Mouse (Mus musculus) MEL (cell line): ENCODE measurements around the gene Scgb1b27. TPM values are rescaled to one million over a fixed set of nuclear protein-coding genes. Genes with fewer than 3 reads are reported as not detected.
"Not testable (repeated sequence)": the region's sequence is repeated elsewhere in the genome, so short reads cannot be mapped to it uniquely, and the experiment has no call there.

Source experiments
- DNase-seq: peaks from one replicate; pipeline ENCODE4 v3.0.0; 2011; ENCODE audit warnings: low read depth, low spot score
- H3K27ac ChIP-seq: 2 replicates; pipeline ENCODE4 v1.5.1; 2012; ENCODE audit warnings: low read depth, mild to moderate bottlenecking, control low read depth, low read length, moderate library complexity; ENCODE audit not compliant: control insufficient read depth
- H3K27me3 ChIP-seq, 2 experiments: fragments of 150-350 bp in 1 of 2; sonication (generic) in 1 of 2; 2 replicates each; pipeline ENCODE4 v1.6.1; 2012; ENCODE audit warnings: low read length in 2 of 2, mild to moderate bottlenecking in 2 of 2, improper control_type of control experiment in 1 of 2, moderate library complexity in 1 of 2; ENCODE audit not compliant: insufficient read depth in 2 of 2, control insufficient read depth in 1 of 2
- H3K36me3 ChIP-seq, 2 experiments: 2 replicates each; pipeline ENCODE4 v1.6.1; 2012 to 2014; ENCODE audit warnings: low read length in 2 of 2, improper control_type of control experiment in 1 of 2, inconsistent platforms in 1 of 2, mild to moderate bottlenecking in 1 of 2; ENCODE audit not compliant: insufficient read depth in 2 of 2, control insufficient read depth in 1 of 2
- H3K4me1 ChIP-seq, 2 experiments: fragments of 150-350 bp in 1 of 2; sonication (generic) in 1 of 2; 2 replicates each; pipeline ENCODE4 v1.6.1; 2012; ENCODE audit warnings: low read length in 2 of 2, improper control_type of control experiment in 1 of 2, mild to moderate bottlenecking in 1 of 2; ENCODE audit not compliant: insufficient read depth in 2 of 2, control insufficient read depth in 1 of 2
- H3K4me3 ChIP-seq, 2 experiments: fragments of 150-350 bp in 1 of 2; sonication (generic) in 1 of 2; 2 replicates each; pipeline ENCODE4 v1.5.1; 2012; ENCODE audit warnings: low read depth in 2 of 2, low read length in 2 of 2, mild to moderate bottlenecking in 2 of 2, moderate library complexity in 2 of 2, control low read depth in 1 of 2, improper control_type of control experiment in 1 of 2; ENCODE audit not compliant: control insufficient read depth in 1 of 2, insufficient read depth in 1 of 2
- H3K79me2 ChIP-seq: 2 replicates; pipeline ENCODE4 v1.6.1; 2012; ENCODE audit warnings: mild to moderate bottlenecking, low read length, moderate library complexity; ENCODE audit not compliant: control insufficient read depth, poor library complexity, insufficient read depth
- H3K9ac ChIP-seq: 2 replicates; pipeline ENCODE4 v1.6.1; 2012; ENCODE audit warnings: low read depth, mild to moderate bottlenecking, control low read depth, low read length, moderate library complexity; ENCODE audit not compliant: control insufficient read depth, poor library complexity, severe bottlenecking
- H3K9me3 ChIP-seq: fragments of 150-350 bp; sonication (generic); replicated peaks from 2 replicates; pipeline ENCODE4 v1.6.1; 2012; ENCODE audit warnings: mild to moderate bottlenecking, low read length, improper control_type of control experiment, moderate library complexity; ENCODE audit not compliant: insufficient read depth
- BHLHE40 ChIP-seq: IDR thresholded peaks from 2 replicates; pipeline ENCODE4 v1.6.1; 2012; ENCODE audit warnings: low read depth, mild to moderate bottlenecking, inconsistent platforms, low read length, improper control_type of control experiment, borderline replicate concordance
- CHD1 ChIP-seq: IDR thresholded peaks from 2 replicates; pipeline ENCODE4 v1.6.1; 2012; ENCODE audit warnings: low read depth, mild to moderate bottlenecking, inconsistent platforms, low read length, improper control_type of control experiment
- CHD2 ChIP-seq: IDR thresholded peaks from 2 replicates; pipeline ENCODE4 v1.6.1; 2011; ENCODE audit warnings: low read length, improper control_type of control experiment
- E2F4 ChIP-seq: IDR thresholded peaks from 2 replicates; pipeline ENCODE4 v1.6.1; 2011; ENCODE audit warnings: low read depth, low read length, improper control_type of control experiment, borderline replicate concordance
- ELF1 ChIP-seq: IDR thresholded peaks from 2 replicates; pipeline ENCODE4 v1.6.1; 2014; ENCODE audit warnings: low read depth, mild to moderate bottlenecking, inconsistent platforms, low read length, improper control_type of control experiment, moderate library complexity
- ETS1 ChIP-seq: IDR thresholded peaks from 2 replicates; pipeline ENCODE4 v1.6.1; 2012; ENCODE audit warnings: low read depth, mild to moderate bottlenecking, inconsistent platforms, low read length, improper control_type of control experiment, moderate library complexity
- GATA1 ChIP-seq: IDR thresholded peaks from 2 replicates; pipeline ENCODE4 v1.6.1; 2011; ENCODE audit warnings: low read depth, low read length, improper control_type of control experiment
- HCFC1 ChIP-seq: IDR thresholded peaks from 2 replicates; pipeline ENCODE4 v1.6.1; 2012; ENCODE audit warnings: low read depth, mild to moderate bottlenecking, inconsistent platforms, low read length, improper control_type of control experiment, moderate library complexity
- KAT2A ChIP-seq: conservative IDR thresholded peaks from 2 replicates; pipeline ENCODE4 v1.6.1; 2012; ENCODE audit warnings: low read depth, low read length, improper control_type of control experiment, inconsistent platforms
- MAFK ChIP-seq: IDR thresholded peaks from 2 replicates; pipeline ENCODE4 v1.6.1; 2011; ENCODE audit warnings: low read depth, mild to moderate bottlenecking, low read length, improper control_type of control experiment, borderline replicate concordance
- MXI1 ChIP-seq: IDR thresholded peaks from 2 replicates; pipeline ENCODE4 v1.6.1; 2011; ENCODE audit warnings: mild to moderate bottlenecking, low read depth, low read length, improper control_type of control experiment
- MYC ChIP-seq: IDR thresholded peaks from 2 replicates; pipeline ENCODE4 v1.6.1; 2011; ENCODE audit warnings: low read depth, mild to moderate bottlenecking, low read length, improper control_type of control experiment, moderate library complexity
- NRF1 ChIP-seq: IDR thresholded peaks from 2 replicates; pipeline ENCODE4 v1.6.1; 2014; ENCODE audit warnings: low read depth, mild to moderate bottlenecking, inconsistent platforms, low read length, improper control_type of control experiment, moderate library complexity; ENCODE audit not compliant: poor library complexity, insufficient read depth, severe bottlenecking
- POLR2A ChIP-seq, 2 experiments: IDR thresholded peaks; 2 replicates each; pipeline ENCODE4 v1.6.1; 2011 to 2012; ENCODE audit warnings: low read length in 2 of 2, mild to moderate bottlenecking in 2 of 2, control low read depth in 1 of 2, improper control_type of control experiment in 1 of 2, low read depth in 1 of 2, moderate library complexity in 1 of 2; ENCODE audit not compliant: control insufficient read depth in 1 of 2, insufficient read depth in 1 of 2, poor library complexity in 1 of 2
- POLR2AphosphoS2 ChIP-seq: IDR thresholded peaks from 2 replicates; pipeline ENCODE4 v1.6.1; 2011; ENCODE audit warnings: low read length, improper control_type of control experiment
- POLR2AphosphoS5 ChIP-seq: IDR thresholded peaks from 2 replicates; pipeline ENCODE4 v1.6.1; 2012; ENCODE audit warnings: low read depth, borderline replicate concordance, mild to moderate bottlenecking, inconsistent platforms, low read length, moderate library complexity, mixed read lengths
- RAD21 ChIP-seq: IDR thresholded peaks from 2 replicates; pipeline ENCODE4 v1.6.1; 2011; ENCODE audit warnings: mild to moderate bottlenecking, low read depth, low read length, improper control_type of control experiment
- RCOR1 ChIP-seq: IDR thresholded peaks from 2 replicates; pipeline ENCODE4 v1.6.1; 2012; ENCODE audit warnings: low read depth, mild to moderate bottlenecking, inconsistent platforms, low read length, improper control_type of control experiment
- ZMIZ1 ChIP-seq: IDR thresholded peaks from 2 replicates; pipeline ENCODE4 v1.6.1; 2012; ENCODE audit warnings: low read depth, mild to moderate bottlenecking, inconsistent platforms, low read length, improper control_type of control experiment, moderate library complexity
- polyA plus RNA-seq, 2 experiments: library from polyadenylated mRNA; stranded (reverse) in 1 of 2; unstranded in 1 of 2; fragments of >175 nt in 1 of 2; fragments of >200 nt in 1 of 2; gene quantifications; 2 replicates each; pipeline versions ENCODE4 v1.2.1 to v1.2.4; 2012; ENCODE audit warnings: low replicate concordance in 2 of 2, low read depth in 1 of 2; ENCODE audit not compliant: insufficient read length in 2 of 2, insufficient read depth in 1 of 2, missing spikeins in 1 of 2
- total RNA-seq: library from RNA; depleted of rRNA; stranded (reverse); fragments of 300-350 nt; gene quantifications from 2 replicates; pipeline ENCODE4 v1.2.3, GENCODE M21; 2012

The Scgb1b27 gene
- total and polyA plus RNA-seq, 3 experiments = not detected

DNA sequence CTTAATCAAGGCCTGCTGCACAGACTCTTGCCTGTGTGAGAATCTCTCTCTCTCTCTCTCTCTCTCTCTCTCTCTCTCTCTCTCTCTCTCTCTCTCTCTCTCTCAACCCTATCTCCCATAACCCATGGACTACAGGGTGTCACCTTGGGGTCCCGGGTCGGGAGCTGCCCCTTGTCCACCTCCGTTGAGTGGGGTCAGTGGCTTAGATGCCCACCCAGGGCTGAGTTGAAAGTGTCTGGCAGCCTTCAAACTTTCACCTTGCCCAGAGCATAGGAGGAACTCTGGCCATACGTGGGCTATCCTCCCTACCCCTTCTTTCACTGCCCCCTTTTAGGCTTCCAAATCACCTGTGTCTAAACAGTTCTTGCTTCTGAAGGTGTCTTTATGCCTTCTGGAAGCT, 4.4 kb downstream of the Scgb1b27 start:
- H3K36me3 ChIP-seq = no peaks in the 10 kb centered on the region
- H3K9ac ChIP-seq = no peak overlapping the region
- H3K79me2 ChIP-seq = no peaks in the 10 kb centered on the region
- no peaks in the 10 kb centered on the region for H3K4me1 ChIP-seq
- no peaks in the 10 kb centered on the region for H3K9me3 ChIP-seq
- no peaks in the 10 kb centered on the region for H3K27me3 ChIP-seq
- DNase-seq = no peak
- no peak overlapping the region for H3K4me3 ChIP-seq
- TF ChIP-seq GATA1 = no peak
- no peak overlapping the region for H3K27ac ChIP-seq

DNA sequence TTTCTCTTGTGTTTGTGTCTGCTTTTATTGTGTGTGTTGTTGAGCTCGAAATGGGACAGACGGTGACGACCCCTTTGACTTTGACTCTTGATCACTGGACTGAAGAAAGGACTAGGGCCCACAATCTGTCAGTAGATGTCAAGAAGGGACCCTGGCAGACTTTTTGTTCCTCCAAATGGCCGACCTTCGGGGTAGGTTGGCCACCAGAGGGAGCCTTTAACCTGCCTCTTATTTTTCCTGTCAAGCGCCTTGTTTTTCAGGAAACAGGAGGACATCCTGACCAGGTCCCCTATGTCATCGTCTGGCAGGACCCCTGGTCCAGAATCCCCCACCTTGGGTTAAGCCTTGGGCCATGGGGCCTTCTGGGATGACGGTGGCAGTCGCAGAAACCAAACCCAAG, 5.9 kb downstream of the Scgb1b27 start:
- H3K36me3 ChIP-seq, H3K4me1 ChIP-seq, H3K79me2 ChIP-seq, DNase-seq, H3K9me3 ChIP-seq, H3K9ac ChIP-seq, H3K27ac ChIP-seq, H3K4me3 ChIP-seq, H3K27me3 ChIP-seq: not testable (repeated sequence)

DNA sequence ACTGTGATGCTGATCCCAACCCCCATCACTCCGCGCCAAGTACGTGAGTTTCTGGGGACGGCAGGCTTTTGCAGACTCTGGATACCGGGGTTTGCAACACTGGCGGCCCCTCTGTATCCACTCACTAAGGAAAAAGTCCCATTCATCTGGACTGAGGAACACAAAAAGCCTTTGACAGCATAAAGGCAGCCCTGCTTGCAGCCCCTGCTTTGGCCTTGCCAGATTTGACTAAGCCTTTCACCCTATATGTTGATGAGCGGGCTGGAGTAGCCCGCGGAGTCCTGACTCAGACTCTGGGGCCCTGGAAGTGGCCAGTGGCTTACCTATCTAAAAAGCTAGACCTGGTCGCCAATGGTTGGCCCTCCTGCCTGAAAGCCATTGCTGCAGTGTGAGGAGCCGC, 8.7 kb downstream of the Scgb1b27 start:
- H3K9me3 ChIP-seq = no peaks in the 10 kb centered on the region
- no peak for TF ChIP-seq POLR2A (IDR thresholded peaks at IDR 0.05; ENCODE audit: control insufficient read depth in 1 of 2, insufficient read depth in 1 of 2, low read depth in 1 of 2, low read length in 2 of 2, poor library complexity in 1 of 2)
- TF ChIP-seq ETS1 = no peak
- no peak for TF ChIP-seq POLR2AphosphoS2
- TF ChIP-seq CHD1 = no peak
- TF ChIP-seq E2F4 = no peak
- no peak for TF ChIP-seq POLR2AphosphoS5
- no peak for TF ChIP-seq MXI1
- no peak for TF ChIP-seq MAFK
- TF ChIP-seq CHD2 = no peak
- no peak for TF ChIP-seq RCOR1
- TF ChIP-seq BHLHE40 = no peak
- TF ChIP-seq HCFC1 = no peak
- no peak for TF ChIP-seq NRF1
- TF ChIP-seq MYC = no peak
- no peak for TF ChIP-seq ELF1
- TF ChIP-seq KAT2A = no peak
- no peak for TF ChIP-seq ZMIZ1
- TF ChIP-seq RAD21 = no peak
- no peak overlapping the region for H3K4me3 ChIP-seq
- no peak overlapping the region for H3K27ac ChIP-seq
- H3K27me3 ChIP-seq = no peaks in the 10 kb centered on the region
- no peaks in the 10 kb centered on the region for H3K4me1 ChIP-seq
- H3K9ac ChIP-seq = no peak overlapping the region
- DNase-seq = no peak
- H3K36me3 ChIP-seq = no peaks in the 10 kb centered on the region
- H3K79me2 ChIP-seq = no peaks in the 10 kb centered on the region

DNA sequence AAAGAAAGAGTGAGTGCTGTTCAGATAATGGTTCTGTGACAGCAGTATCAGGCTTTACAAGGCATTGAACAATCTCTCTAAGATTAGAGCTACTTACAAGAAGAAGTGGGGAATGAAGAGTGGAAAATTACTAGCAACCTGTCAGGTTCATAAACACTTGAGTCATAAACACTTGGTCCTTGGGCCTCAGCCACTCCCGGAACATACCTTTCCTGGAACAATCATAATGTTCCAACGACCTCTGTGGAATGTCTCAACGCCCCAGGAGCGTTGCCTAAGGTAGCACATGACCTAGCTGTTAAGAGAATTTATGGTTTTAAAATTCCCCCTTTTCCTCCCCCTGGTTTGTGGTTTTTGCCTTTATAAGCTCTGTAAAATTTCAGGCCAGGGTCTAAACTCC, 13.3 kb downstream of the Scgb1b27 start:
- H3K9ac ChIP-seq, DNase-seq, H3K79me2 ChIP-seq, H3K4me1 ChIP-seq, H3K9me3 ChIP-seq, H3K27me3 ChIP-seq, H3K4me3 ChIP-seq, H3K36me3 ChIP-seq, H3K27ac ChIP-seq: not testable (repeated sequence)
